Mouse (Mus musculus): ENCODE measurements around the gene Secisbp2. TPM values are rescaled to one million over a fixed set of nuclear protein-coding genes. Genes with fewer than 3 reads are reported as not detected.

Gene Secisbp2
- polyA plus RNA-seq, 1 experiment from 2014 or later = 32.2 TPM

DNA sequence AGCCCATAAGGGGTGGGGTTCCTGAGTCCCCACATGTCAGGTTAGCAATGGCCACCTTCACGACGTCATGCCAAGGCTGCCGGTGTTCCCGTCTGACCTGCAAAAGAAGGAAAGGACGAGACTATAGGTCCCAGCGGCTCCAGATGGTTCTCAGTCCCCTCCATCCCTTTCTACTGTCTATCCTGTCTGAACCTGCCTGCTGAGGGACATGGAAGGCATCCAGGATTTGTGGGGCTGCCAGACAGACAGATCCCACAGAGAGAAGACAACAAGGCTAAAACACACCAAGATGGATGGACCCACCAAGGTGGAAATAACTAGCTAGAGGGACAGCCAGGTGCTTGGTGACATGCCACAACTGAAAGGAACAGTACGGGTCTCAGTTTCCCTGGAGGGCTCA, 73.9 kb downstream of the Secisbp2 start:
- 89% methylated on average over 7 of the region's 7 CpGs for WGBS
- H3K4me1 ChIP-seq (ENCODE audit: control insufficient read depth, insufficient read depth, low read length) = no peaks in the 10 kb centered on the region
- no peaks in the 10 kb centered on the region for H3K27me3 ChIP-seq (ENCODE audit: control insufficient read depth, insufficient read depth, low read length)

DNA sequence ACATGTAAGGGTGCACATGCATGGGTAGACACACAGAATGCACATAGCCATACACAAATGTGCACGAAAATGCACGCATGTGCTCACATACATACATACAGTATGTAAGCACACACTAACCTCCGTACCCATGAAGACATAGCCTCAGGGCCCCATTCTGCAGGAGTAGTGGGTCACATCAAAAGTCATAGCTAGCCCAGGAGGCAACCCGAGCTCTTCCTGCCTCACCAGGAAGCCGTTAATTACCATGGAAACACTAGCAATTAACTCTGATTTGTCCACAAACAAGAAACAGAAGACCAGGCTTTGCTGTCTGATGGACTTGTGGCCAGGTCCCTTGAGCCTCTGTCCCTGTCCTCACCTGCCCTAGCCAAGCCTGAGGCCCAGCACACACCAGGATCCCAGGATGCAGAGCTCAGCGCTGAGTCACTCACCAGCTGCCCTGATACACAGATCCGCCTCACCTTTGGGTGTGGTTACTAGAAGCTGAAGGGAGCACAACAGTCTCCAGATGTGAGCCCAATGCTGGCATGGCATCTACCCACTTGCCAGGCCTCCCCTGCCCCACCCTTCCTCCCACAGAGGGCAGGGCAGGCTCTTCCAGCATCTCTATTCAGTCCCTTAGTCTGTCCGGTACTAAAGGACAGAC, 74.6 kb downstream of the Secisbp2 start:
- no peak for ATAC-seq (ENCODE audit: low FRiP score, low TSS enrichment)
- H3K9me3 ChIP-seq (ENCODE audit: control insufficient read depth, low read length) = no peaks in the 10 kb centered on the region

More for the DNA sequence above, 73.9 kb downstream of the Secisbp2 start:
- no peak overlapping the region for H3K4me2 ChIP-seq (ENCODE audit: low read length)
- no peaks in the 10 kb centered on the region for H3K9me3 ChIP-seq (ENCODE audit: control insufficient read depth, low read length)
- no peak overlapping the region for H3K4me3 ChIP-seq (replicated peaks; ENCODE audit: low read depth, low read length)
- DNase-seq = no peak
- H3K36me3 ChIP-seq (ENCODE audit: control insufficient read depth, insufficient read depth, low read length) = no peaks in the 10 kb centered on the region
- H3K9ac ChIP-seq (replicated peaks; ENCODE audit: low read length) = no peak overlapping the region
- H3K27ac ChIP-seq (replicated peaks; ENCODE audit: low read depth, low read length) = no peak overlapping the region
- no peak for ATAC-seq (ENCODE audit: low FRiP score, low TSS enrichment)

DNA sequence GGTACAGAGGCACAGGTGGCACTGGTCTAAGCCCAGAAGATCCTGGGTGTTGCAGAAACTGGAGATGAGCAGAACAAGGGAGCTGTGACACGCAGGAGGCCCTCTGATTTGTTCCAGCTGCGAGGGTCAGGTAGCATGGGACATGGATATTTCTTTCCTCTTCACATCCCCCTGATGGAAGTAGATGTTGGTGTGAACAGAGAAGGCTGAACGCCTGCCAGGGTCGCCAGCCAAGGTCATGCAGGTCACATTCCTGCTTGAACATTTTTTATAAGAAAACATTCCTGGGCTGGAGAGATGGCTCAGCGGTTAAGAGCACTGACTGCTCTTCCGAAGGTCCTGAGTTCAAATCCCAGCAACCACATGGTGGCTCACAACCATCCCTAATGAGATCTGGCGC, 75.9 kb downstream of the Secisbp2 start:
- Histone ChIP-seq H3K36me3 (ENCODE audit: control insufficient read depth, insufficient read depth, low read length) (no peaks in the 10 kb centered on the region), H3K4me2 (ENCODE audit: low read length) (no peak overlapping the region), H3K27ac (replicated peaks; ENCODE audit: low read depth, low read length) (no peak overlapping the region), H3K9ac (replicated peaks; ENCODE audit: low read length) (no peak overlapping the region), H3K4me3 (replicated peaks; ENCODE audit: low read depth, low read length) (no peak overlapping the region), H3K9me3 (ENCODE audit: control insufficient read depth, low read length) (no peaks in the 10 kb centered on the region), H3K27me3 (ENCODE audit: control insufficient read depth, insufficient read depth, low read length) (no peaks in the 10 kb centered on the region), H3K4me1 (ENCODE audit: control insufficient read depth, insufficient read depth, low read length) (peaks cover 5% of the 10 kb centered on the region; the same call in 1 of the 2 replicates)
- no peak for ATAC-seq (ENCODE audit: low FRiP score, low TSS enrichment)
- DNase-seq = no peak
- 81% methylated on average over 6 of the region's 7 CpGs for WGBS

More for the DNA sequence above, 74.6 kb downstream of the Secisbp2 start:
- DNase-seq = no peak
- Histone ChIP-seq H3K27ac (replicated peaks; ENCODE audit: low read depth, low read length) (no peak overlapping the region), H3K4me3 (replicated peaks; ENCODE audit: low read depth, low read length) (no peak overlapping the region), H3K36me3 (ENCODE audit: control insufficient read depth, insufficient read depth, low read length) (no peaks in the 10 kb centered on the region), H3K4me1 (ENCODE audit: control insufficient read depth, insufficient read depth, low read length) (no peaks in the 10 kb centered on the region), H3K9ac (replicated peaks; ENCODE audit: low read length) (no peak overlapping the region), H3K27me3 (ENCODE audit: control insufficient read depth, insufficient read depth, low read length) (no peaks in the 10 kb centered on the region), H3K4me2 (ENCODE audit: low read length) (no peak overlapping the region)
- 79% methylated on average over 8 of the region's 8 CpGs for WGBS

DNA sequence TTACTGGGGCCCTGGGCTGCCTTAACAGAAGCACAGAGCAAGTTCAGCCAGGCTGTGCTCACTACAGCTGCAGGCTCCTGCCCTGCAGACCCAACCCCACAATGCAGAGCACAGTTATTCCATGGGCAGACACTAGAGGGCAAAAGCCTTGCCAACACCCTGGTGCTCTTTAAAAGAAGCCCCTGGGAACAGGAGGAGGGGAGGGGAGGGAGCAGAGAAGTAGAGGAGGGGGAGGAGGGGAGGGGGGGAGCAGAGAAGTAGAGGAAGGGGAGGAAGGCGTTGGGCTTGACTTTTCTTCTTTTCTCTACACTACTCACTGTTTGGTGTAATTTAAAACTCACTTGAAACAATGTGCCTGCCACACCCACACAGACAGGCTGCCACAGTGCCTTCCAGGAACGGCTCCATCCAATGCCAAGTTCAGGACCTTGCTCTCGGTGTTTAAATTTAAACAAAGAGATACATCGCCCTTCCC, 78.4 kb downstream of the Secisbp2 start:
- H3K4me1 ChIP-seq (ENCODE audit: control insufficient read depth, insufficient read depth, low read length) = peaks cover 5% of the 10 kb centered on the region; the same call in 1 of the 2 replicates
- DNase-seq (peak; percentile 65), ATAC-seq (ENCODE audit: low FRiP score, low TSS enrichment) (no peak)
- H3K9ac ChIP-seq (replicated peaks; ENCODE audit: low read length) = no peak overlapping the region; the same call in 1 of the 2 replicates
- H3K9me3 ChIP-seq (ENCODE audit: control insufficient read depth, low read length) = no peaks in the 10 kb centered on the region
- no peaks in the 10 kb centered on the region for H3K36me3 ChIP-seq (ENCODE audit: control insufficient read depth, insufficient read depth, low read length)
- WGBS = 13% methylated on average over 4 of the region's 4 CpGs
- no peak overlapping the region for H3K4me3 ChIP-seq (replicated peaks; ENCODE audit: low read depth, low read length)
- no peak overlapping the region for H3K27ac ChIP-seq (replicated peaks; ENCODE audit: low read depth, low read length)
- no peaks in the 10 kb centered on the region for H3K27me3 ChIP-seq (ENCODE audit: control insufficient read depth, insufficient read depth, low read length)
- H3K4me2 ChIP-seq (ENCODE audit: low read length) = no peak overlapping the region

DNA sequence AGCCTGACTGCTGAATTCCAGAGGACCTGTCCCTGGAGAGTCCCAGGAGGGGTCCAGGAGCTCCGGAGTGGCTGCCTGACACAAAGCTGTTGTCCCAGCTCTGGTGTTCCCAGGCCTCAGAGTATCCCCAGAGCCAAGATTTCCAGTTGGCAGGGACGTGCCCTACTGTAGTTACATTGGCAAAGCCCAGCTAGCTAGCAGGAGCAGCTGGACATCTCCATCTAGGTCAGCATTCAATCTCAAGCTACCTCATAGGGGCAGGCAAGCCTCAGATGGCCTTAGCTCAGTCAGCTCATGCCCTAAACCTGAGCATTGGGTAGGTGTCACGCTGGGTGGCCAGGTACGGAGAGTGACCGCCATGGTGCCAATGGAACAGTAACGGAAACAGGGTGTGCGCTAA, 80.0 kb downstream of the Secisbp2 start:
- Histone ChIP-seq H3K36me3 (ENCODE audit: control insufficient read depth, insufficient read depth, low read length) (no peaks in the 10 kb centered on the region), H3K27me3 (ENCODE audit: control insufficient read depth, insufficient read depth, low read length) (no peaks in the 10 kb centered on the region), H3K27ac (replicated peaks; ENCODE audit: low read depth, low read length) (no peak overlapping the region), H3K9ac (replicated peaks; ENCODE audit: low read length) (no peak overlapping the region), H3K4me1 (ENCODE audit: control insufficient read depth, insufficient read depth, low read length) (peaks cover 5% of the 10 kb centered on the region; the same call in 1 of the 2 replicates), H3K4me2 (ENCODE audit: low read length) (no peak overlapping the region), H3K9me3 (ENCODE audit: control insufficient read depth, low read length) (no peaks in the 10 kb centered on the region), H3K4me3 (replicated peaks; ENCODE audit: low read depth, low read length) (no peak overlapping the region)
- DNase-seq (no peak), ATAC-seq (ENCODE audit: low FRiP score, low TSS enrichment) (no peak)
- WGBS = 93% methylated on average over 7 of the region's 7 CpGs

DNA sequence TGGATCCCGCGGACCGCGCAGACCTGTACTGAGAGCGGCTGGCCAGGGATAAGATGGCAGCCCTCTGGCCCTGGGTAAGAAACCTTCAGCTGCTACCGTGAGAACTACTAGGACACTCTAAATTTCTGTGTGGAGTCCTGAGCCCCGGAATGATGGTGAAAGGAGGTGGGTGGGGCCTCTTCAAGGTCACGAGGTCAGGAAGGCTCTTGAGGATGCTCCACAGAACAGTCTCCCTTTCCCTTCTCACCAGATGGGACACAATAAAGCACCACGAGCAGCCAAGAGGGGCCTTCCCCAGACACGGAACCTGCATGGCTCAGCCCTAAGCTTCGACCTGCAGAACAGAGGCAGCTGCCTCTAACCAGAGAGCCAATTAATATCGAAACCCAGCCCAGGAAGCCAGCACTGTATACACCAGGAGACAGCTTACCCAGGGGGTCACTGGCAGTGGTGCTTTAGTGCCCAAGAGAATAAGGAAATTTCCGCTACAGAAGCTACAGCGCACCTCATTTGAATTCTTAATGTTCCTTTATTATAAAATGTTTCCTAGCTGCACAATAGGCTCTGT, 80.7 kb downstream of the Secisbp2 start:
- DNase-seq = peak; percentile 11
- H3K27ac ChIP-seq (replicated peaks; ENCODE audit: low read depth, low read length) = no peak overlapping the region; the same call in 1 of the 2 replicates
- no peak overlapping the region for H3K4me2 ChIP-seq (ENCODE audit: low read length)
- H3K9me3 ChIP-seq (ENCODE audit: control insufficient read depth, low read length) = no peaks in the 10 kb centered on the region
- H3K36me3 ChIP-seq (ENCODE audit: control insufficient read depth, insufficient read depth, low read length) = no peaks in the 10 kb centered on the region
- ATAC-seq (ENCODE audit: low FRiP score, low TSS enrichment) = no peak
- H3K4me1 ChIP-seq (ENCODE audit: control insufficient read depth, insufficient read depth, low read length) = peaks cover 5% of the 10 kb centered on the region; the same call in 1 of the 2 replicates
- WGBS = 49% methylated on average over 14 of the region's 14 CpGs
- H3K9ac ChIP-seq (replicated peaks; ENCODE audit: low read length) = 0 out of 2 replicates have a peak overlapping the region, but pooled peaks have one; percentile 5
- H3K27me3 ChIP-seq (ENCODE audit: control insufficient read depth, insufficient read depth, low read length) = no peaks in the 10 kb centered on the region
- no peak overlapping the region for H3K4me3 ChIP-seq (replicated peaks; ENCODE audit: low read depth, low read length)

Other genes with a start within 250 kb of the Secisbp2 start
- 6.1 and 12.8 TPM in 2 replicates for gene S1pr3, start 243.1 kb upstream of the Secisbp2 start, polyA plus RNA-seq (2014; fragmentation: Nextera tagmentation; extraction: Ambion mirVana)
- 5.0 and 8.3 TPM in 2 replicates for gene Shc3, start 82.3 kb upstream of the Secisbp2 start, polyA plus RNA-seq (2014; fragmentation: Nextera tagmentation; extraction: Ambion mirVana)
- 48.1 and 69.3 TPM in 2 replicates for gene Cks2, start 6.5 kb upstream of the Secisbp2 start, polyA plus RNA-seq (2014; fragmentation: Nextera tagmentation; extraction: Ambion mirVana)
- gene Sema4d, start 142.1 kb downstream of the Secisbp2 start, polyA plus RNA-seq (2014; fragmentation: Nextera tagmentation; extraction: Ambion mirVana) = 11.5 and 13.3 TPM in 2 replicates
- gene Gadd45g, start 195.0 kb downstream of the Secisbp2 start, polyA plus RNA-seq (2014; fragmentation: Nextera tagmentation; extraction: Ambion mirVana) = 58.7 and 85.9 TPM in 2 replicates

All from midbrain, embryonic 14.5 days (tissue).